Mouse (Mus musculus) heart, adult 9 months (tissue): ENCODE data around the gene Rap1a.

Experiments used
- DNase-seq, 2 experiments: peaks; one replicate each; pipeline ENCODE4 v3.0.0; 2022; ENCODE audit warnings: low spot score in 2 of 2

Gene Rap1a

GRCm38 (mm10) chr3:105806519-105807249, 5.5 kb upstream of the Rap1a start:
- no peak for DNase-seq

DNA sequence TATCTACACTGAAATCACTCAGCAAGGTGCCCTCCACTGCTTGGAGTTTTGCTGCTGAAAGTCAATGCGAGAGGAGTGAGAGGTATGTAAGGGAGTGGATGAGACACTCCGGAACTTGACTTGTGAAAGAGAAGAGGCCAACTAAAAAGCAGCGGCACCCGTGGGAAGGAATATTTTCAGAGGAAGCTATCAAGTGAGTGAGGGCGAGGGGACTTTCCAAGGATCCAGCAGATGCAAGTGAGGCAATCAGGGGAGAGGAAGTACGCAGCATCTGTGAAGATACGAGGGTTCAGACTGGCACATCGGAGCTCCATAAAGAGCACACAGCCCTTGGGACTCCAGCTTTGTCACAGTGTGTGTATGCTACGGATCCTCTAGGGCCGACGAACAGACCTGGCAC, 2.5 kb upstream of the Rap1a start:
- DNase-seq, result peak; percentile 42 to 54

GRCm38 (mm10) chr3:105800675-105801190, 403 bp downstream of the Rap1a start:
- no peak for DNase-seq

GRCm38 (mm10) chr3:105800156-105800674, 921 bp downstream of the Rap1a start:
- DNase-seq, result no peak

DNA sequence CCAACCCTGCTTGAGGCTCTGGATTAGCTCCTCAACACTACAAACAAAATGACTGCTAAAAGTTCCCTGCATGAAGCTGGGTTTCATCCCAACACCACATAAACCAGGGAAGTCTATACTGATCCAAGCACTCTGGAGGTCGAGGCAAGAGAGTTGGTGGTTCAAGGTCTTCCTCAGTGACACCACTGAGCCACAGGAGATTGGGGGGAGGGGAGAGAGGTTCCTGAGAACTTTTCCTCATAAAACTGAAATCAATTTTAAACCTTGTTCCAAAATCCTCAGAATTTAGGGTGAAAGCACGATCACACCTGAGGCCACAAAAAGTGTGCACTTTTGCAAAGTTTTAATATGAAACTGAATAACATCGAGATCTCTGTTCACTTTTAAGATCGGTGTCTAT, 1.8 kb downstream of the Rap1a start:
- DNase-seq, result no peak

GRCm38 (mm10) chr3:105798770-105799169, 2.4 kb downstream of the Rap1a start:
- no peak for DNase-seq

- DNase-seq, result no peak
Observed at GRCm38 (mm10) chr3:105797427-105797826, 3.7 kb downstream of the Rap1a start.

- DNase-seq, result no peak
Observed at GRCm38 (mm10) chr3:105796761-105797160, 4.4 kb downstream of the Rap1a start.

- DNase-seq, result no peak
Observed at GRCm38 (mm10) chr3:105794309-105794708, 6.8 kb downstream of the Rap1a start.

DNA sequence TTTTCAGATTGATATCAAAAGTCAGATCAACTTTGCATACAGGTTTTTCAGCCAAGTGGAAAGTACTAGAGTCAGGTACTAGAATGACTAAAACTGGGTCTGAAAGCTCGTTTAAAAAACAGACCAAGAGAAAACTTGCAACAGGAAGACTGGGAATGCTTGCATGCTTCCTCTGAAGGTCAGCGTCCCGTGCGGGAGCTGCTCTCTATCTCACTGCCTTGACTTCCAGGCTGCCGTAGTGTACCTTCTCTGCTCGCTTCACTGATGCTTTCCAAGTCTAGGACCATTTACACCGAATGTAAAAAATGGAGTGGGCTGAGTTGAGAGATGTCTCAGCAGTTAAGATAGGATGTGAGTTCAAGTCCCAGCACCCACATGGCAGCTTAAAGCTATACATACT, 8.8 kb downstream of the Rap1a start:
- DNase-seq, result no peak

DNA sequence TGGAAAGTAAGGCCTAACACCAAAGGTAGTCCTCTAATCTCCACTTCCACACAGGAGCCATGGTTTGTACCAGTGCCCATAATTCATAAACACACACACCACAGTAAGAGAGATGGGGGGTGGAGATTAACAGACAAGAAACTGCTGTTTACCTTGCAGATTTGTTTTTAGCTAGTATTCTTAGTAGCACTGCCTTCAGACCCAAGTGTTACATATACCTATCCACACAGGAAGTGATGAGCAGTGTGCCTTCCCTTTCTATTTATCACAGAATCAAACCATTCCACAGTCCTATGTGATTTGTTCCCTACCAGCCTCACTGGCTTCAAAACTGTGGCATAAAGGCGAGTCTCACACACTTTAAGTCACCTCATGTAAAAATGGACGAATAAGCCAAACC, 10.0 kb downstream of the Rap1a start:
- DNase-seq, result no peak

- no peak for DNase-seq
Observed at GRCm38 (mm10) chr3:105790338-105790737, 10.8 kb downstream of the Rap1a start.

DNA sequence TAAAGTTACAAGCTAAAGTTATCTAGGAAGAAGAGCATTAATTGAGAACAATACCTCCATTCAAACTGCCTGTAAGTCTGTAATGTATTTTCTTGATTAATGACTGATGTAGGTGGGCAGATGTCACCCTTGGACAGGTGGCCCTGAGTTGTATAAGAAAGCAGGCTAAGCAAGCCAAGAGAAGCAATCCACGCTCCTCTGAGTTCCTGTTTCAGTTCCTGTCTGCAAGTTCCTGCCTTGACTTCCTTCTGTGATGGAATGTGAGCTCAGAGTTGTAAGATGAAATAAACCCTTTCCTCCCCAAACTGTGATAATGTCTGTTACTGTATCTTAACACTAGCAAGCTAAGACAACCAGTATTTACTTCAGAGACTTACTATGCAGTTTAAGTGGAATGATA, 11.4 kb downstream of the Rap1a start:
- no peak for DNase-seq

GRCm38 (mm10) chr3:105787328-105787727, 13.8 kb downstream of the Rap1a start:
- DNase-seq, result no peak

DNA sequence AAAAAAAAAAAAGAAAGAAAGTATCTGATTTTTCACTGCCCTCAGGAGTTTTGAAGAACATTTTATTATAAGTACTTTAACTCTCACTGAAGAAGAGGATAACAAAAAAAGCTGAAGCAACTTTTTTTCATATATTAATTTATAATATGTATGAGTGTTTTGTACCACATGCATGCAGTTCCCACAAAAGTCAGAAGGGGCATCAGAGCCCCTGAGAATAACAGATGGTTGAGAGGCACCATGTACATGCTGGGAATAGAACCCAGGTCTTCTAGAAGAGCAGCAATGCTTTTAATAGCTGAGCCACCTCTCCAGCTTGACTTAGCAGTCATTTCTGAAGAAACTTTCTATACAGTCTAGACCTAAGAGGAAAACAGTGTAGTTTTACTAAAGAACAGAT, 15.3 kb downstream of the Rap1a start:
- no peak for DNase-seq

DNA sequence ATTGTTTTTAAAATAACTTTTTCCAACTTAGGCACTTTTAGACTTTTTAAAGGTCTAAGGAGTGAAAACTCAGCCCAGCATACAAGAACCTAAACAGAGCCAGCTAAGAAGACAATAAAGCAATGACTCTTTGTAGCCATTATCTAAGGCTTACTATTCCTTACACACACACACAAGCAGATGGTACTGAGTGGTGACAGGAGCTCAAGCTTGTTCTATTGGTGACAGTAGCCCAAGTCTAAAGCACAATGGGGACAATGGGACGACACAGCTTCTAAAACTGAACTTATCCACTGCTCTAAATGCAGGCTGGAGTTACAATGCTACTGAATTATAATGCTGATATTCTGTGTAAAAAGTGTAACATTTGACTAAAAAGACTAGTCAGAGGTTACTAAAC, 17.3 kb downstream of the Rap1a start:
- no peak for DNase-seq

DNA sequence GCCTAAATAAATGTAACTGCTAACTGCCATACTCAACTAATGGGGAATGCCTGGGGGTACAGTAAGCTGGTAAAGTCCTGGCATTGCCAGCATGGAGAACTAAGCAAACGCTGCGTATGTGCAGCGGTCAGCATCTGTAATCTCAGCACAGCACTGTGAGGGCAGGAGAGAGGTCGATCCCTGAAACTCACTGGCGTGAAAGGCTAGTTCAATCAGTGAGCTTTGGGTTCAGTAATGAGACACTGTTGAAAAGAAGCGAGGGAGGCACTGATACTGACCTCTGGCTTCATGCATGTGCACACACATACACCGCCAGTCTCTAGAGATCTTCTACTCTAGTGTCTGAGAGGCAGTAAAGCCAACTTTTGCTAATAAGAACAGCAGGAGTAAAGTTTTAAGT, 18.7 kb downstream of the Rap1a start:
- no peak for DNase-seq

DNA sequence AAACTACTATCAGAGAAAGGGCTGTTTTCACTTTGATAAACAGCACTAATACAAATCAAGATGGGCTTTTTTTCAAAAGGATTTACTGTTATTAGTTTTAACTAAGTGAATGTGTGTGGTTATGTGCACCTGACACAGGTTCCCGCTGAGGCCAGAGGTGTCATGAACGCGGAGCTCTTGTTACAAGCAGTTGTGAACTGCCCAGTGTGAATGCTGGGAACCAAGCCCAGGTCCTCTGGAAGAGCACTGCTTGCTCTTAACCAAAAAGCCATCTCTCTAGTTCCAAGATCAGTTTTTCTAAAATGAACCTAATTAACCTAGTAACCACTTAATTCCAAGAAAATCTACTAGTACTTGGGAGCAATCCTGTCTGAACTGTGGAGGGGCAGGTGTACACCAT, 23.1 kb downstream of the Rap1a start:
- DNase-seq, result no peak

GRCm38 (mm10) chr3:105774496-105774895, 26.6 kb downstream of the Rap1a start:
- no peak for DNase-seq

DNA sequence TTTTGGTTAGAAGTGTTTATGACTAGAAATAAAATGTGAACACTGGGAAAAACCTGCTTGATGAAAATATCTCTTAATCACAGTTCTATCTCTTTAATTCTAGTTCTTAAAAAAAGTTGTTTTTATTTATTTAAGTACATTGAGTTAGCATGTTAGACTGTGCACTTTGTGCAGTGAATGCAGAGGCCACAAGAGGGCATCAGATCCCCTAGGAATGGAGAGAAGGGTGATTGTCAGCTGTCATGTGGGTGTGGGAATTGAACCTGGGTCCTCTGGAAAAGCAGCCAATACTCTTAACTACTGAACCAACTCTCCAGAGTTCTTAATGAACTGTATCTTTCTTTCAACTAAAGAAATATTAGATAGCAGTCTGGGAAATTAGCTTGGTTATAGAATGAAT, 29.6 kb downstream of the Rap1a start:
- DNase-seq, result no peak

DNA sequence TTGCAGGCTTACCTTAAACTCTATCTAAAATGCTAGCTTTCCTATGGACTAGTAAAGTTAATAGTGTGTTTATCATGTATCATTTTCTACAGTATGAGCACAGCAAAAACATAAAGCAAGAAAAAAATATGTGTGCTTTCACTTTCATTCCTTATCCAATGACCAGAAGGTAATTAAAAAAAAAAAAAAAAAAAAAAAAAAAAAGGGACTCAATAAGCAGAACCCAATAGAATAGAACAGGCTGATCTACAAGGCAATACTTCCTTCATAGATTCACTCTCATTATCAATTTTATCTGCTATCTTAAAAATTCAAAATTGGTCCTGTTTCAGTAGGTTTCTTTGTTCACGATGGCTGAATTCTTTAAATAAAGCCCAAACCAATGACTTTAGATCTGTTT, 30.3 kb downstream of the Rap1a start:
- DNase-seq, result no peak

DNA sequence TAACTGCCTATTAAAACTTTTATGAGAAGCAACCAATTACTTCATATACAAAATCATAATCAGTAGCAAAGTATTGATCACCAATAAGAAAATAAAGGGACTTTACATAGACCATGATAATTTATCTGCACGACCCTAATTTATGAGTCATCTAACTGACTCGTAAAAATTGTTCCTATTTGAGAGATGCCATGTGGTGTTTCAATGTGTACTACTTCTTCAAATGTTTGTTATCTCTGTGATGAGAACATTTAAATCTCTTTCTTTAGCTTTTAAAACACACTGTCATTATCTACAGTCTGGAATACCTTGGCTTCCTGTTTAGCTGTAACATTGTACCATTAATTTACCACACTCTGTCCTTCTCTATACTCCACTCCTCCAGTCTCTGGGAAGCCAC, 31.8 kb downstream of the Rap1a start:
- no peak for DNase-seq

DNA sequence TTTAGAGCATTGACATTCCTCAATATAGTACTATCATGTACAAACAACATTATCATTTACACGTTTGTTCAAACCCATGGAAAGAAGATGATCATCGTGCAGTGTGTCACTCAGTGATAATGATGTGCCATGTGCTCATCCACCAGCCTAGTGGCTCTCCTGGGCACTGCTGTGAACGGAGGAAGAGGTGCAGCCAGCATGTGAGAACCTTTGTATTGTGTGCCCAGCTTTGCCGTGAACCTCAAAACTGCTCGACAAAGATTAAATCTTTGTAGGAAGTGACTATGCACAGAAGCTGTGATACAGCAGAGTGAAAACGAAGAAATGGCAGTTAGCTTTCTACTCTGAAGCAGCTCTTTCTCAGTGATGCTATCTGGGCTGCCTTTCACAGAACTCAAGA, 32.6 kb downstream of the Rap1a start:
- DNase-seq, result no peak
